Mouse (Mus musculus): ENCODE data around the gene Lmod2.

Gene Lmod2

DNA sequence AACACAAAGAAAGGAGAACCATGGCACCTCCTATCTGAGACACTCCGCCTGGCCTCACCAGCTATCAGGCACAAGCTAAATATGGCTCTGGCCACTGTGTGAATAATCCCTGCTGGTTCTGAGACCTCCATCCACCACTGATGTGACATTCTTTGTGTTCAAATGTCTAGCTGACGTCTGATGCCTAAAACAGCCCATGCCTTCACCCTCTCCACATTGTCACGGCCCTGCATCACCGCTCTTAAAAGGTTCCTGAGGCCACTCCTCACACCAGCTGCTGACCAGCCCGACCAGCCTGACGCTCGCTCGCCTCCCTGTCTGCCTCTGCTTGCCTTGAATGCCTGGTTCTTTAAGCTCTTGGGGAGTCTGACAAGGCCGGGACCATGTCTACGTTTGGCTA, at the start of gene Lmod2:
Lmod2 (plus strand) TSS at position 263 of the 400 bp plus-strand sequence.
- no peak for DNase-seq (ENCODE audit: low read depth, low spot score)

DNA sequence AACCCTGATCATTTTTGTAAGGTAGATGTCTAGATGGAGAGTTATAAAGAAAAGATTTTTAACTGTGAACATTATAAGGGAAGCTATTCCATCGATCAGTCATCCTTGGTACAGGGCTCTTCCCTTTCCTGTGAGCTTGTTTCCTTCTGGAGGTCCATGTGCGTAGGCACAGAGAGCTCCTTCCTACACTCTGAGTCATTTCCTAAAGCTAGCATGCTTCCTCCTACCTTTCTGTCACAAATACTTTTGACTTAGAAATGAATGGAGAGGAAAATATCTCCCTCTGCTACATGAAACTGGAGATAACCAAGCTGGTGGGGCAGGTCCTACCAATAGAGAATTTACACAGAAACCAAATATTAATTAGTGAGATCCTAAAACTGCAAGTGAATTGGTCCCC, 47.8 kb upstream of the Lmod2 start:
- no peak for DNase-seq (ENCODE audit: low read depth, low spot score)

DNA sequence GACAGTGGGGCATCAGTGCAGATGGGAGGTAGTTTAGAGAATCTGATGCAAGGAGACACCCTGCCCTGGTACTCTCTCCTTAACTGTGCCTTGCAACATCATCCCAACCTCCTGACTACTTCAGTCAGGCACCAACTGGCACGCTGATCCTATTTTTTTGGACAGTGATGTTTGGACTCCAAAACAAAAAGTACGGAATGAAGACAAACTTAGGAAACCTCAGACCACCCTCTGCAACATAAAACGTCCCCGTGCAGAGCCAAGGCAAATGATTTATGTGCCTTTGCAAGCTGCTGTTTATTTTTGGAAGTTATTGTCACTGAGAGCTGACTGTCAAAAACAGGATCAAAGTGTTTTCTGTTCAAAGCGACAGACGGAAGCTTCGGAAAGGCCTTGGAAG, 45.5 kb upstream of the Lmod2 start:
- no peak for DNase-seq (ENCODE audit: low read depth, low spot score)

DNA sequence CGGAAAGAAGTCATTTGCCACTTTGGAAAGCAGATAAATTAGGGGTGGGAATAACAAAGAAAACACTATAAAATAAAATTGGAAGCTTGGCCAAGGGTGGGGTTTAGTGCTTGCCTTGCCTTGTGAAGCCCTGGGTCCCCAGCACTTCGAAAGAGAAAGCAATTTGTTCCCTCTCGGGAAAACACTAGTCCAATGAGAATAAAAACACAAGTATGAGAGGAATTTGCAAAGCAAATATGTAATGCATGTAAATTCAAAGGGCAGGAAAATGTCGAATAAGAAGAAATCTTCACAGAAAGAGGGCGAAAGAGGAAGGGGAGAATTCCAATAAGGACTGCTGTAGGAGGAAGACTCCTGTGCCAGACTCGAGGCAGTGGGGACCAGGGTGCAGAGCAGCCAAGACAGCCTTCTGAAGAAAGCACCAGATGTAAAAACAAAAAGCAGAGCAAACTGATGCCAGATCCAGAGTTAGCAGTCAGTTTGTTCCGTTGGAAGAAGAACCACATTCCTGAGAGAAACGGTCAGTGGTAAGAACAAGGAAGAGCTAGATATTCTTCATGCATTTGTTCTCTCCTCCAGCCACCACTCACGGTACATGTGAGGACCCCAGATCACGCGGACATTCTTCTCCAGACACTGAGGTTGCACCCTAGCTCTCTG, 43.0 kb upstream of the Lmod2 start:
- no peak for DNase-seq (ENCODE audit: low read depth, low spot score)

DNA sequence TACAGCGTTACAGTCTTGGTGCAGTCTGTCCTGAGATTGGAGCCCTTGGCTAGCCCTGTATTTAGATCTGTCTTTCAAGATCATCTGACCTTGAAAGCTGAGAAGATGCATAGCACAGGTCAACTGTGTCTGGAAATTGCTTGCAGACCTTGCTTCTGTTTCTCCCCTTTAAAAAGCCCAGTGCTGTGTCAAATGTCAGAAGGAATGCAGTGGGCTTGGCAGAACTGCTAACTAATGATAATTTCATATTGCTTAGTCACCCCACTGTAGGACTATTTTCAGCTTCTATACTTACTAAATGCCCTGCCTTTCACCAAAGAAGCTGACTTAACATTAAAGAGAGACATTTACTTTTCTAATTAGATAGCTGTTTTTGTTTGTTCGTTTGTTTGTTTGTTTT, 42.1 kb upstream of the Lmod2 start:
- no peak for DNase-seq (ENCODE audit: low read depth, low spot score)

DNA sequence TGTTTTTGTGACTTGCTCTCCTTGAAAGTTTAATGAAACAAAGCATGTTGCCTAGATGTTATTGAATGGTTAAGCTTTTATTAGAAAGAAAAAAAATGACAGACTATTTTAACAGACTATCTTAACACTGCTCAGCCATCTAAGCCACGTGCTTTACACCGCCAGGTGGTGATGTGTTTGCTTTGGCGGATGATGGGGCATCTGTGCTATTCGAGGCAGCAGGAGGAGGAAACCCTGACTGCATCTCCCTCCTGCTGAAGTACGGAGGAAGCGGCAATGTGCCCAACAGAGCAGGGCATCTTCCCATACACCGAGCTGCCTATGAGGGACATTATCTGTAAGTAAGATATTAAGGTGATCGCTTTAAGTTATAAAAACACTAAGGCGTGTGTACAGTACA, 33.5 kb upstream of the Lmod2 start:
- DNase-seq (ENCODE audit: low read depth, low spot score): no peak

DNA sequence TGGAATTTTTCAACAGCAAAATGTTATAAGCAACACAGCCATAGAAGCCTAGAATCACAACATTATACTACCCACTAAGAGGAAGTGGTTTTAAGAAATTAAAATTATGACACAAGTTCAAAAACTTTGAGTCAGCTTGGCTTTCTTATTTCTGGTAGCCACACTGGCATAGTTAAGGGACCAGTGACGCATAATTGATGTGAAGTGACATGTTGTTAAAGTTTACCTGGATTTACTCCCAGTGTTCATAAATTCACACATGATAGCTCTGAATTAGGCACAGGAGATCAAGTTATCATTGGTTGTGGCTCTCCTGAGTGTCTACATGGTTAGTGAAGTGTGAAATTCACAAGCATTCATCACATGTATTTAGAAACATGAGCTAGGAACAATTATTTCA, 32.7 kb upstream of the Lmod2 start:
- no peak for DNase-seq (ENCODE audit: low read depth, low spot score)

DNA sequence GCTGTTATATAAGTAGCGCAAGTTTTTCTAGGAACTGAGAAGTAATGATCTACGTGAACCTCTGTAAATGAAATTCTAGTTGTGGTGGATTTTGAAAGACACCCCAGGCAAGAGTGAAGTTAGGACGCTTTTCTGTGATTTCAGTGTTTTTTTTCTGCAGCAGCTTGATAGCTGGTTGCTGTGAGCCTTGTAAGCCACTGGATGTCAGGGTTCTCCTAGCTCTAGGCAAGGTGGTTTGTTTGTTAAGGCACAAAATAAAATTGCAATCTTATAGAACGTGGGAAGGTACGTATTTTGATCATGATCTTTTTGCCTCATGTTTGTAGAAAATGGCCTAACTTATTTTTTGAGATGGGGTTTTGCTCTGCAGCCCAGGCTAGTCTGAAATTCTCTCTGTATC, 28.6 kb upstream of the Lmod2 start:
- DNase-seq (ENCODE audit: low read depth, low spot score): no peak

DNA sequence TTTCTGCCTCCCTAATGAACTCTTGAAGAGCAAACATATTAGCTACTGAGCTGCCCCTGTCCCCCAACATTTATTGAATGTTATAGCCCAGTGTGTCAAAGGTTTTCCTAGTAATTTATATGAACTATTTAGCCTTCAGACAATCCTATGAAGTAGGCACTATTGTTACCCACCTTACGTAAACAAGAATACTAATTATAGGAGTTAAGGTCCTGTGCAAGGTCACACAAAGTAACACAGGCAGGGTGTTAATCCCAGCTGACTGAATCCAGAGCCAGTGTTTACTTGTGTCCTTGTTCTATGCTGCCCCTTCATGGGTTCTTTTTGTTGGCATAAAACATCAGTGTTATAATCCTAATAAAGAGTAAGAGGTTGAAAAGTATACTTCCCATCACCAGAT, 27.9 kb upstream of the Lmod2 start:
- DNase-seq (ENCODE audit: low read depth, low spot score): no peak

DNA sequence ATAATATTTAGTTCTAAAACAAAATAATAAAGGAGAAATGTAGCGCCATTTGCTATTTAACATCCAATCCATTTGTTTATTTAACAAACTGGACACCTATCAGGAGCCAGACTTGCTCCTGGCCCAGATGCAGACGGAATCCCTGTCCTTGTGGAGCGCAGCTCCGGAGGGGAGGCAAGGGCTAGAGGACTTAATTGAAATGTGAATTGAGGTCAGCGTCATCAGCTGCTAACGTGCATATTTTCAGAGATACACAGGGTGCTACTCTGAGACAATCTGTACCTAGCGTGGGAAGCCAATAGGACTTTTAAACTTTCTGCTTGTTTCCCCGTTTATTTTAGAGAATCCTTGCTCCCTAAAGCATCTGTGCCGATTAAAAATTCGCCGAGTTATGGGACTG, 27.3 kb upstream of the Lmod2 start:
- DNase-seq (ENCODE audit: low read depth, low spot score): no peak

DNA sequence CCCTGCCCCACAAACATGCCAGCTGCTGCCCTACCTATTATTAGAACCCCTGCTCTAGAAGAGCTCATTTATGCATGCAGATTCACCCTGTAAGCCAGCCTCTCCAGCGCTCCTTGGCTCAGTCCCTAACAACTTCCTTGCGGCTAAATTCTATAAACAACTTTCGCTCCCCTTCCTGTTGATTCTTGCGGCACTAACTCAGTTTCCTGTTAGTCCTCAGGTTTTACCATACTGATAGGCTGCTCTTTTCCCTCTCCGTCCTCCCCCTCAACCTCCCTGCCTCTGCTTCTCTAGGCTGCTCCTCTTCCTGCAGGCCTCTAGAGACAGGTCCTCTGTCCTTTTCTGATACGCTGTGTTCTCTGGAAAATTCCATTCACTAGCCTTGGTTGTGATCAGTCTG, 26.4 kb upstream of the Lmod2 start:
- no peak for DNase-seq (ENCODE audit: low read depth, low spot score)

DNA sequence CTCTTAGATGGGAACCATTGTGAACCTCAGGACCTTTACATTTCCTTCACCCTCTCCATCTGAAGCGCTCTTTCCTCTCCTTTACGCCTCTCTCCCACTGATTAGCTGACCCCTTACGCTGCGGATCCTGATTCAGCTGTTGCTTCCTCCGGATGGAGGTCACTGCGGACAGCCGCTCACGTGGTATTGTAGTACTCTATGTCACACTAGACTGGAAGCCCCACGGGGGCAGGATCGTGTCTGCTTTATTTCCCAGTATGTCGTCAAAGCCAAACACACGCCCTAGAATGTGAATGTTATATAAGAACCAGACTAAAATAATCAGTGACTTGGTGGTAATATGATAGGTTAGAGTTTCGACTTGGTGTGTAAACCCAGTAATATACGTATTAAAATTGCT, 25.1 kb upstream of the Lmod2 start:
- no peak for DNase-seq (ENCODE audit: low read depth, low spot score)

DNA sequence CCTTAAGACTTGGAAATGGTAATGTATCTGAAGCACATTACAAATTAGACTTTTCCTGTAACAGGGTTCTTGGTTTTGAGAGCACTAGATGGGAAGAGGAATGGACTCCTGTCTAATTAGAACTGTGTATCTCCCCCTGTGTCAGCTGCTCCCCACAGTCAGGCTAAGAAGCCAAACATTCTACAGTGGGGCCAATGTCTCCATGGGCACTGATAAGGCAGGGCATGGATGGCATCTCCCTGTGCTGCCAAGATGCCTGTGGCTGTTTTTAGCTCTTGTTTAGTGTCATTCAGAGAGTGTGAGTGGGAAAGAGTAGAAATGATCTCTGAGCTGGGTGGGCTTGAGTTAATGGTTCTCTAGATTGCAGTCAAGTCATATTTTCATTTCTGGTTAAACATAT, 24.2 kb upstream of the Lmod2 start:
- no peak for DNase-seq (ENCODE audit: low read depth, low spot score)

DNA sequence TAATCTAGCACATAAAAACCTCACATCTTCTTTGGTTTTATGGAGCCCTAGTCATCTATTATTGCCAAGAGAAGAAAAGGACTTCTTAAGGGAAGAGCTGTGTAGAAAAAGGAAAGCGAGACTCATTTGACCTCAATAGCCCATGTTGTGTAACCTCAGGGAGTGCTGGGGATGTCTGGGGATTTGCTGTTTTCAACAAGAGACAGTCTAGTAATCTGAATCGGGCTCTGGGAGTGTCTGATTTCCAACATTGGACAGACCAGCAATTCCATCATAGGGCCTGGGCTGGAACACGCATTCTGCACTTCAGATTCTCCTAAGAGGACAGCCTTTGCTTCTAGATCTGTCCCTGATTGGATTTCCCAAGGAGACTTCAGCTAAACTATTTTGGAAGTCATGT, 14.1 kb upstream of the Lmod2 start:
- DNase-seq (ENCODE audit: low read depth, low spot score): no peak

DNA sequence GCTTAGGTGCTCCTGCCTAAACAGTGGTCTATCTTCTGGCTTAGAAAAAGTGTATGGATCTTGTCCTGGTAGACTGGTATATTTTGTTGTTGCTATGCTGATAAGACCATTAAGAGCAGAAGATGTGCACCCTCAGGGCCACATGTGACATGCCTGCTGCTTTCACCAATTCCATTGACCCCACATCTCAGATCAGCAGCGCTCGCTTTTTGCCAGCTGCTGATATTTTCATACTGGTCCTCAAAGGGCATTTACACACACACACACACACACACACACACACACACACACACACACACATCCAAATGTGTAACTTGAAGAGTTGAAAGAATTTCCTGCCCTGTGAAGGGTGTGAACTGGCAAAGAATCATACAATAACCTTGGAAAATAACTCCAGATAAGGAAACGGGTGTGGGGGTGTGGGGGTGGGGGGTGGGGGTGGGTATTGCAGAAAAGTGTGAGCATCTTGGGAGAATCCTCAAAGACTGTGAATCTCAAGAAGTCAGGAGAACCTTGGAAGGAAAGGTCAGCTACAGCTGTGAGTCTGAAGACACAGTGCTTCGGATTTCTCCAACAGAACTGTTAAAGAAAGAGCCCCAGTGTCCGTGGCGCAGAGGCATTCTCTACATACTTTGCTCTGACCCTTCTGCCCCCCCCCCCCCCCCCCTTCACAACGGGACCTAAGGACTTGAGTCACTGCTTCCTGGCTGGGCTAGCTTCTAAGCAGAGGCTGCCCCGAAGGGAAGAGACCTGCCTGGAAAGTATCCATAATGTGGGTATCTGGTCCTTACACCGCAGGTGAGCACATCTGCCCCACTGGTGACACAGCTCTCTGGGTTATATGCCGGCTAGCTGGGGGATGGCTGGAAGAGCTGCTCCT, 11.9 kb upstream of the Lmod2 start:
- no peak for DNase-seq (ENCODE audit: low read depth, low spot score)

DNA sequence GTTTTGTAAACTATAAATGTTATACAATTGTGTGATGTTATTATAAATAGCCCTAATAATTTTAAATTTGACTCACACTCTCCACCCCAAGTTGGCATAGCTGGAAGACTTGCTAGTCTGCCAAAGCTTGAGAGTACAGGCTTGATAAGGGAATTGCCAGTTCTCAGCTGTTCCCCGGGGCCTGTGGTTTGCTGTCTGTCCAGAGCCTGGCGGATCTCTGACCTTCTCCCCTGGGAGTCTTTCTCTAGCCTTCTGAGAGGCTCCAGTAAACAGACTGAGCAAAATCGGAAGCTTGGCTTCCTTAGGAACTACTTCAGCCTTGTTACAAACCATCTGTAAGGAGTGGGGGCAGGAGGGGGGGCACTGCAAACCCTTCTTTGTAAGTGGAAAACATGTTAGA, 10.7 kb upstream of the Lmod2 start:
- DNase-seq (ENCODE audit: low read depth, low spot score): no peak

DNA sequence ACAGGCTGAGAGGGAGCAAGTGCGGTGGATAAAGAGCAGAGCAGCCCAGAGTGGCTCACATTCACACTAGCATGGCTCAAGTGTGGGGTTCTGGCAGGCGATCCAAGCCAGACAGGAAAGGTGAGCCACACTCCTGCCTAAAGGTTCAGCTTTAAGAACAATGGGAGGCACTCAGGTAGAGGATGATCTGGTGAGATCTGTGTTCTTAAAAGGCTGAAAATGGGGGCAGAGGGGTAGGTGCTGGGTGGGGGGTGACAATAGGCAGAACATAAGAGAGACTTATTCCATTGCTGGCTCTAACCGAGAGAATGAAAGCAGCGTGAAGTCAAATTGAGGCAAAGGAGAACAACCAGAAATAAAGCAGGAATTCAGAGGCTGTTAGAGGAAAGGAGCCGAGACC, 7.3 kb upstream of the Lmod2 start:
- DNase-seq (ENCODE audit: low read depth, low spot score): no peak

DNA sequence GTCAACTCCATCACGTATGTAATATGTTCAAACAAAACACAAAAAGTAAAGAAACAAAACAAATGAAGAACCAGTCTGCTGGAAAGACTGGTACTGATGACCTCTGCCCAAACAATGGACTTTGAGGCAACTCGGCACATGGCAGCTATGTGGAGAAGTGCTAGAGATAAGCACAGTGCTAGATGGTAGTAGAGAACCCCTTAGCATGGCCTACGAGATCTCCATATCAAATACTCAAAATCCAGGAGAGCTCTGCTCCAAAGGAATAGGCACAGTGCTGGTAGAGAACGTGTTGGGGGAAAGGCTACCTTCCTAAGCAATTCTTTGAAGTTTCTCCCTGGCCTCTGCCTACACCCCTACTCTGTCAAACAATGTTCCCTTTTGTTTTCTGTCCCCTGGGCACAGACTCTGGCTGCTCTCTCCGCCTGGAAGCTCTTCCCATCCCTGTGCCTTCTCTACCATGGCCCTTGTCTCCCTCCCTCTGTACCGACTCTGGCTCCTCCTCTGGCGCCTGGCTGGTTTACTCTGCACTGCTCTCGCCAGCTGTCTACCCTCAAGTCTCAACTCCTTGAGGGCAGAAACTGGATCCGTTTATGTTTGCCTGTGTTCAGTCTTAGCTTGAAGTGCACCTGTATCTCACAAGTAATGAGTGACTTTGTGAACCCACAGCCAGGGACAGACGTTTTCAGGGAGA, 5.9 kb upstream of the Lmod2 start:
- no peak for DNase-seq (ENCODE audit: low read depth, low spot score)

DNA sequence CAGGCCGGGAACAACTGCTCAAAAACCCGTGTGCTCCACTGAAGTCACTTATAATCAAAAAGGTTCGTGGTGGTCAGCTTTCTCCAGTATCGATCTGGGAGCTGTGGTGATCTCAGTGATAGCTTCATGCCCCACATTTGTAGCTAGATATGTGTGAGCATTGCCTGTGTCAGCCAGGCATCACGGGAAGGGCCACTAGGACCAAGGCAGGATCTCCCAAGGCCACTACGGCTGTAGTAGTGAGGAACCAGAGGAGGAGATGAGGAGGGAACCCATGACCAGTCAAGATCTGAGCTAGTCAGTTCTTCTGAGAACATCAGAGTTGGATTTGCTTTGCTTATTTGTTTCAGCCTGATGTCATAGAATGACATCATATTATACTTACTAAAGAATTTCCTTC, 1.6 kb downstream of the Lmod2 start:
- no peak for DNase-seq (ENCODE audit: low read depth, low spot score)

DNA sequence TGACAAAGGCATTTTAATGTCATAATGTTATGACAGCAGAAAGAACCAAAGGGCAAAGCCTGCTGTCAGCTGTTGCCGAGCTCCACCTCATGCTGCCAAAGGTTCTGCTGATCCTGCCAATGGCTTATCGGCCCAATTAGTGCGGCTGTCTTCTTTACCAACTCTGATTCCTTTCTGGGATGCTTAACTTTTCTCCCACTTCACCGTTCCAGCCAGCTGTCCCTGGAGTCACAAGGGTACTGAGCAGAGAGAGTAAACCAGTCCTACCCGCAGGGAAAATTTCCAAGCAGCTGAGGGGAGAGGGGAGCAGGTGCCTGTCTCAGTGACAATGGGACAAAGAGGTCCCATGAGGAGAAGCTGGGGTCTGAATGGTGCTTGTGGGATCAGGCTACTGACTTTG, 2.1 kb downstream of the Lmod2 start:
- DNase-seq (ENCODE audit: low read depth, low spot score): no peak

DNA sequence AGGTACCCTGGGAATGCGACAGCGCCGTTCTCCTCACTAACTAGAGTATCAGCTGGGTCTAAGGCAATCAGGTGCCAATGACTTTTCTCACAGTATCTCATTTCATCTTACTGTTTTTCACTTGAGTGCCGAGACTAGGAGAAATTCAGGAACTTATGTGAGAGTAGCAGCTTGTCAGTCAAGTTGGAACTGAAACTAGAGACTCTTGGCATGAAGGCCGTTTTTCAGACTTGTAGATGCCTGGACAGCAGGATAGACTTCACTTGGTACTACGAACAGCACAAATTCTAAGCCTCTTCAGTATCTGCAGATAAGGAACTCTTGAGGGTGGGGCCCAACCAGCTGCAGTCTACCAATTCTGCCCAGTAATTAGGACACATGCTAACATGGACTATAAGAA, 2.6 kb downstream of the Lmod2 start:
- DNase-seq (ENCODE audit: low read depth, low spot score): no peak

DNA sequence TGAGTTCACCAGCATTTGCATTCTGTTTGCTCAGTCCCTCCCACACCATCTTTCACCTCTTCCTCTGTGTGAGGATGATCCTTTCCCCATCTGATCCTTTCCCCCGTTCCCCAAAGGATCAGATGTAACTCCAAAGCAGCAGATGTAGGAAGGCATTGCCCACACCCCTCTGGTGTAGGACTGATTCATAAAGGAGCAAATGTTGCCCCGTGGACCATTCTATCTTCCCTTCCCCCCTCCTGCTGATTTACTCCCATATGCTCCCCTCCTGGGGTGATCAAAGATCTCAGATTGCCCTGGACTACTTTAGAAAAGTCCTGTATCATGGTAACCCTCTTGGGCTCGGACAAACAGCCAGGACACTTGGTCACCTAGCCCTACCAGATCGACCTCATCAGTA, 3.2 kb downstream of the Lmod2 start:
- no peak for DNase-seq (ENCODE audit: low read depth, low spot score)

DNA sequence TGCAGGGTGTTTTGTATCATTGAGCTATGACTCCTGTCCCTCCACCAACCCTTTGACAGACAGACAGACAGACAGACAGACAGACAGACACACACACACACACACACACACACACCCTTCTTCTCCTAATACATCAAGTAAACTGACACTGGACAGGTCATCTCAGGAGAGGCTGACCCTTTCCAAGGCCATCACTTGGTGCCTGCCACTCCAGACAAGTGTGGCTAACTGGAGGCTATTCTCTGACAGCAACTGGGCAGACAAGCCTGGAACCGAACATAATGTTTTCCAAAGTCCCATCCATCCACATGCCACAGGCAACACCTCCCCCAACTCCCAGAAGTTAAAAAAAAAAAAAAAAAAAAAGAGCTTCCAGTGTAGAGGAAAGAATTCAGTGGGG, 4.1 kb downstream of the Lmod2 start:
- no peak for DNase-seq (ENCODE audit: low read depth, low spot score)
